Mouse (Mus musculus): Measurements from ENCODE around the gene Gm973.

DNA sequence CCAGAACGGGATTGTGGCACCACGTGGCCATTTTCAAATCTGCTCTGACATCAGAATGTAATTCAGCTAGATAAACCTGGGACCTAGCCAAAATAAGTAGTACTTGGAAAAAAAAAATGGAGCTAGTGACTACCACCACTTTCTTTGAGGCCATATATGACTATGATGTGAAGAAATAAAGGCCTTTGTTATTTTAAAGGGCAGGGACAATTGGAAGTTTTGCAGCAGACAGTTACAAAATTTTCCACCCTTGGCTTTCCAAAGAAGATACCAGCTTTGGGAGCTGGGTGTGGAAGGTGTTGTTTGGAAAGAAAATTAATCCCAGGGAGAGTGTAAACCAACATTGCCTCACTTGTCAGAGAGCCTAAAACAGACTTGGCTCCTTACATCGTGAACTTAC is 37.2 kb upstream of the Gm973 start:
- TF ChIP-seq POLR2AphosphoS2 (IDR thresholded peaks at IDR 0.05; ENCODE audit: low read depth, low read length) (no peak), USF2 (conservative IDR thresholded peaks at IDR 0.05; ENCODE audit: low read depth, low read length) (no peak), RAD21 (IDR thresholded peaks at IDR 0.05; ENCODE audit: low read depth, low read length) (no peak), RCOR1 (conservative IDR thresholded peaks at IDR 0.05; ENCODE audit: low read depth, low read length) (no peak), CTCF (conservative IDR thresholded peaks at IDR 0.05 in 1 of 2, IDR thresholded peaks at IDR 0.05 in 1 of 2; ENCODE audit: low read depth in 2 of 2, low read length in 2 of 2) (no peak), EP300 (IDR thresholded peaks at IDR 0.05; ENCODE audit: low read length) (no peak), MAFK (IDR thresholded peaks at IDR 0.05; ENCODE audit: insufficient replicate concordance, low read length) (no peak), POLR2A (IDR thresholded peaks at IDR 0.05; ENCODE audit: low read depth, low read length) (no peak), HCFC1 (IDR thresholded peaks at IDR 0.05; ENCODE audit: low read depth, low read length) (no peak), NELFE (IDR thresholded peaks at IDR 0.05; ENCODE audit: low read depth, low read length) (no peak), ETS1 (conservative IDR thresholded peaks at IDR 0.05; ENCODE audit: low read depth, low read length) (no peak)

All from CH12.LX (cell line).